Mouse (Mus musculus): ENCODE results near the gene Tiprl. TPM values are rescaled to one million over a fixed set of nuclear protein-coding genes. Genes with fewer than 3 reads are reported as not detected.

Gene Tiprl
- total and polyA plus RNA-seq, 2 experiments: 12.7 to 14.7 TPM

- Histone ChIP-seq H3K36me3 (ENCODE audit: control insufficient read depth, insufficient read depth, low read length) (peaks cover 29% of the 10 kb centered on the region), H3K27me3 (ENCODE audit: control insufficient read depth, insufficient read depth, low read length) (no peaks in the 10 kb centered on the region), H3K4me3 (ENCODE audit: insufficient read depth, low read depth, low read length) (no peak overlapping the region), H3K4me1 (ENCODE audit: control insufficient read depth, insufficient read depth, low read length) (no peaks in the 10 kb centered on the region; the same call in 1 of the 2 replicates), H3K79me2 (ENCODE audit: control insufficient read depth, insufficient read depth, low read length) (peaks cover 7% of the 10 kb centered on the region; the same call in 1 of the 2 replicates), H3K9ac (ENCODE audit: low read depth, low read length) (no peak overlapping the region), H3K27ac (replicated peaks; ENCODE audit: insufficient read depth, low read depth, low read length) (no peak overlapping the region)
- 82% methylated on average over 7 of the region's 7 CpGs for WGBS
- no peak for DNase-seq (ENCODE audit: extremely low read depth, low read depth, low spot score)
- TF ChIP-seq CTCF (IDR thresholded peaks at IDR 0.05; ENCODE audit: low read depth, low read length) (no peak), POLR2A (IDR thresholded peaks at IDR 0.05; ENCODE audit: extremely low read depth, insufficient read depth, low read length) (no peak)
Measured at GRCm38 (mm10) chr1:165185116-165185515, 51.7 kb downstream of the Tiprl start.

GRCm38 (mm10) chr1:165184178-165184577 lies 52.6 kb downstream of the Tiprl start:
- peaks cover 32% of the 10 kb centered on the region for H3K36me3 ChIP-seq (ENCODE audit: control insufficient read depth, insufficient read depth, low read length)
- WGBS: 62% methylated on average over 3 of the region's 3 CpGs

GRCm38 (mm10) chr1:165183400-165183799 lies 53.4 kb downstream of the Tiprl start:
- TF ChIP-seq POLR2A (IDR thresholded peaks at IDR 0.05; ENCODE audit: extremely low read depth, insufficient read depth, low read length): no peak
- TF ChIP-seq CTCF (IDR thresholded peaks at IDR 0.05; ENCODE audit: low read depth, low read length): no peak
- H3K9ac ChIP-seq (ENCODE audit: low read depth, low read length): no peak overlapping the region
- no peaks in the 10 kb centered on the region for H3K79me2 ChIP-seq (ENCODE audit: control insufficient read depth, insufficient read depth, low read length)
- H3K4me3 ChIP-seq (ENCODE audit: insufficient read depth, low read depth, low read length): no peak overlapping the region
- peaks cover 32% of the 10 kb centered on the region for H3K36me3 ChIP-seq (ENCODE audit: control insufficient read depth, insufficient read depth, low read length)
- no peaks in the 10 kb centered on the region; the same call in 1 of the 2 replicates for H3K4me1 ChIP-seq (ENCODE audit: control insufficient read depth, insufficient read depth, low read length)
- H3K27ac ChIP-seq (replicated peaks; ENCODE audit: insufficient read depth, low read depth, low read length): no peak overlapping the region
- DNase-seq (ENCODE audit: extremely low read depth, low read depth, low spot score): no peak
- WGBS: 89% methylated on average over 6 of the region's 6 CpGs
- H3K27me3 ChIP-seq (ENCODE audit: control insufficient read depth, insufficient read depth, low read length): no peaks in the 10 kb centered on the region

More at GRCm38 (mm10) chr1:165184178-165184577, 52.6 kb downstream of the Tiprl start:
- Histone ChIP-seq H3K4me1 (ENCODE audit: control insufficient read depth, insufficient read depth, low read length) (no peaks in the 10 kb centered on the region; the same call in 1 of the 2 replicates), H3K9ac (ENCODE audit: low read depth, low read length) (no peak overlapping the region), H3K27ac (replicated peaks; ENCODE audit: insufficient read depth, low read depth, low read length) (no peak overlapping the region), H3K79me2 (ENCODE audit: control insufficient read depth, insufficient read depth, low read length) (peaks cover 3% of the 10 kb centered on the region; the same call in 1 of the 2 replicates), H3K27me3 (ENCODE audit: control insufficient read depth, insufficient read depth, low read length) (no peaks in the 10 kb centered on the region), H3K4me3 (ENCODE audit: insufficient read depth, low read depth, low read length) (no peak overlapping the region)
- DNase-seq (ENCODE audit: extremely low read depth, low read depth, low spot score): peak; percentile 73
- TF ChIP-seq CTCF (IDR thresholded peaks at IDR 0.05; ENCODE audit: low read depth, low read length): no peak
- TF ChIP-seq POLR2A (IDR thresholded peaks at IDR 0.05; ENCODE audit: extremely low read depth, insufficient read depth, low read length): no peak

DNA sequence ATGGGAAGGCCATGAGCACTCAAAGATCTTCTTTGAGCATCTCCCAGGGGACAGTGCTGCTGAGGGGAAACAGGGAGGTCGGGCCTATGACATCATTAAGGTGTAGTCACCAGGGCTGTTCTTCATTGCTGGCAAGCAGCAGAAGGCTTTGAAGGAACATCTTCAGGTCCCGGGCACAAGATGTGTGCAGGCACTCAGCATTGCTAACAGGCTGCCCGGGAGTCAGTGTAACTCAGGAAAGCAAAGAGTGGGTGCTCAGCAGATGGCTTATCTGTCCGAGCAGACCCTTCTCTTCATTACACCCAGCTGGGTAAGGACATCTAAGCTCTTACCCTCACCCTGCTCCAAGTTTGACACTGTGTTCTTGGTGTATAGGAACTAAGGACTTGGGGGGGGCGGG lies 57.5 kb downstream of the Tiprl start:
- Histone ChIP-seq H3K36me3 (ENCODE audit: control insufficient read depth, insufficient read depth, low read length) (peaks cover 32% of the 10 kb centered on the region), H3K4me1 (ENCODE audit: control insufficient read depth, insufficient read depth, low read length) (no peaks in the 10 kb centered on the region; the same call in 1 of the 2 replicates), H3K27me3 (ENCODE audit: control insufficient read depth, insufficient read depth, low read length) (no peaks in the 10 kb centered on the region), H3K9ac (ENCODE audit: low read depth, low read length) (no peak overlapping the region), H3K79me2 (ENCODE audit: control insufficient read depth, insufficient read depth, low read length) (no peaks in the 10 kb centered on the region), H3K27ac (replicated peaks; ENCODE audit: insufficient read depth, low read depth, low read length) (no peak overlapping the region), H3K4me3 (ENCODE audit: insufficient read depth, low read depth, low read length) (no peak overlapping the region)
- TF ChIP-seq CTCF (IDR thresholded peaks at IDR 0.05; ENCODE audit: low read depth, low read length) (no peak), POLR2A (IDR thresholded peaks at IDR 0.05; ENCODE audit: extremely low read depth, insufficient read depth, low read length) (no peak)
- 87% methylated on average over 5 of the region's 5 CpGs for whole genome bisulfite sequencing
- DNase-seq (ENCODE audit: extremely low read depth, low read depth, low spot score): no peak

GRCm38 (mm10) chr1:165178075-165178474 lies 58.7 kb downstream of the Tiprl start:
- Histone ChIP-seq H3K9ac (ENCODE audit: low read depth, low read length) (no peak overlapping the region), H3K27me3 (ENCODE audit: control insufficient read depth, insufficient read depth, low read length) (no peaks in the 10 kb centered on the region), H3K4me1 (ENCODE audit: control insufficient read depth, insufficient read depth, low read length) (no peaks in the 10 kb centered on the region), H3K27ac (replicated peaks; ENCODE audit: insufficient read depth, low read depth, low read length) (no peak overlapping the region), H3K36me3 (ENCODE audit: control insufficient read depth, insufficient read depth, low read length) (peaks cover 21% of the 10 kb centered on the region), H3K79me2 (ENCODE audit: control insufficient read depth, insufficient read depth, low read length) (no peaks in the 10 kb centered on the region), H3K4me3 (ENCODE audit: insufficient read depth, low read depth, low read length) (no peak overlapping the region)
- WGBS: 73% methylated on average over 6 of the region's 6 CpGs
- peak; percentile 35 for DNase-seq (ENCODE audit: extremely low read depth, low read depth, low spot score)
- TF ChIP-seq CTCF (IDR thresholded peaks at IDR 0.05; ENCODE audit: low read depth, low read length): no peak
- no peak for TF ChIP-seq POLR2A (IDR thresholded peaks at IDR 0.05; ENCODE audit: extremely low read depth, insufficient read depth, low read length)

DNA sequence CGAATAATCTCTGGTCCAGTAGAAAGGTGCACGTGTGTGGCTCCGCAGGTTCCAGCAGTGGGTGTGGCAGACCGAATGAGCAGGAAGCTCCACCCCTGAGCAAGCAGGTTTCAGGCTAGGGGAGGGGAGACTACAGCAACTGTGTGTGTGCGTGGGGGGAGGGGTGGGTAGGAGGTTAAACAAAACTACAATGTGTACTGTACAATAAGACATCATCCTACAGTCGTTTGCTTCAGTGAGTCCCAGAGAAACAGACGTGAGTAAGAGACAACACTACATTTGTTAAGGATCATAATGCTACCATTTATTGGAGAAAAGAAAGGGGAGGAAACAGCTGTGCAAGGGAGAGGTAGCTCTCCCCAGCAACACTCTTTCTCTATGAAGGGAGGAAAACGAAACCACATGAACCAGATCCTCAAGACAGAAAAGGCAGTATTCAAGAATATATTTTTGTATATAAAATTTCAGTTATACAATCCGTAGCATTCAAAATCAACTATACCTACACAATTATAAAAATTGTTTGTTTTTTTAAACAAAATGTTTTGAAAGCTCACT lies 62.7 kb downstream of the Tiprl start:
- Histone ChIP-seq H3K4me1 (ENCODE audit: control insufficient read depth, insufficient read depth, low read length) (no peaks in the 10 kb centered on the region), H3K36me3 (ENCODE audit: control insufficient read depth, insufficient read depth, low read length) (0 out of 2 replicates have a peak, but pooled peaks cover 3% of the 10 kb centered on the region), H3K27ac (replicated peaks; ENCODE audit: insufficient read depth, low read depth, low read length) (no peak overlapping the region), H3K27me3 (ENCODE audit: control insufficient read depth, insufficient read depth, low read length) (no peaks in the 10 kb centered on the region), H3K4me3 (ENCODE audit: insufficient read depth, low read depth, low read length) (no peak overlapping the region), H3K9ac (ENCODE audit: low read depth, low read length) (no peak overlapping the region), H3K79me2 (ENCODE audit: control insufficient read depth, insufficient read depth, low read length) (no peaks in the 10 kb centered on the region)
- WGBS: 56% methylated on average over 9 of the region's 9 CpGs
- no peak for DNase-seq (ENCODE audit: extremely low read depth, low read depth, low spot score)
- no peak for TF ChIP-seq POLR2A (IDR thresholded peaks at IDR 0.05; ENCODE audit: extremely low read depth, insufficient read depth, low read length)
- TF ChIP-seq CTCF (IDR thresholded peaks at IDR 0.05; ENCODE audit: low read depth, low read length): no peak

Measured in liver, adult 2 months (tissue).